ENCODE assay signal across 7 mouse cellular contexts in the genomic region with DNA sequence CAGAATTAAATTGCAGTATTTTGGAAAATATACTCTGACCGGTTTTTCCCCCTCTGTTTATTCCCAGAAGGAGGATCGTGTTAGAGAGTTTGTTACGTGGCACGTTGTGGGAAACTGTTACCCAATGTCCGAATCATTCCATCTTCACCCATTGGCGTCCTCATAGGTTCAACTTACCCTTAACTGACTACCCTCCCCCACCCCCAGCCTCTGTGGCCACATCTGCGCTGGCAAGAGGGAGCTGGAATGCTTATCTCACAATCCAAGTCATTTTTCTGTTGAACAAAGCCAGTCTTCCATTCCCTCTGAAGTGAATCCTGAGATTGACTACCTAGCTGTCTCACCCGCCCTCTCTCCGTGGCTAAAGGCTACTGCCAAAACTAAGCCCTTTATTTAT. TPM values are rescaled to one million over a fixed set of nuclear protein-coding genes. Genes with fewer than 3 reads are reported as not detected.
A peak's percentile ranks its signal among the peaks of the same experiment; 100 is the strongest.
DNase-seq lines count a peak whose midpoint lies in the region; ATAC-seq and TF ChIP-seq lines count a peak whose summit lies in the region.

No protein-coding gene starts in this region.

- peak overlapping the region; percentile 81 for H3K27ac ChIP-seq in lung, postnatal 0 days (ENCODE audit: low read length)
- H3K27ac ChIP-seq in forebrain, embryonic 12.5 days: no peak overlapping the region
- H3K27ac ChIP-seq in limb, embryonic 12.5 days: no peak overlapping the region
- peak overlapping the region; percentile 84 for H3K27ac ChIP-seq in stomach, embryonic 15.5 days

- H3K9ac ChIP-seq in lung, postnatal 0 days (replicated peaks; ENCODE audit: low read depth): no peak overlapping the region
- no peak overlapping the region for H3K9ac ChIP-seq in forebrain, embryonic 12.5 days
- no peak overlapping the region for H3K9ac ChIP-seq in limb, embryonic 12.5 days (replicated peaks)
- no peak overlapping the region for H3K9ac ChIP-seq in stomach, embryonic 15.5 days

- TF ChIP-seq CTCF in lung, postnatal 0 days (IDR thresholded peaks at IDR 0.05): no peak
- no peak for TF ChIP-seq CTCF in lung, adult 2 months (IDR thresholded peaks at IDR 0.05; ENCODE audit: insufficient read depth, low read length)

- TF ChIP-seq POLR2A in lung, adult 2 months (IDR thresholded peaks at IDR 0.05; ENCODE audit: borderline replicate concordance, extremely low read depth, low read depth, low read length): no peak

- no peak for TF ChIP-seq EP300 in lung, postnatal 0 days (IDR thresholded peaks at IDR 0.05)

- ATAC-seq in lung, postnatal 0 days: no peak
- ATAC-seq in forebrain, embryonic 12.5 days (ENCODE audit: low FRiP score): no peak
- ATAC-seq in limb, embryonic 12.5 days (ENCODE audit: insufficient number of reproducible peaks, insufficient read depth, low FRiP score, low TSS enrichment, low read depth): no peak
- no peak for ATAC-seq in stomach, embryonic 15.5 days (ENCODE audit: insufficient read depth, low FRiP score, low read depth)

- H3K4me3 ChIP-seq in lung, postnatal 0 days (ENCODE audit: low read depth, low read length): no peak overlapping the region
- H3K4me3 ChIP-seq in lung, adult 2 months (replicated peaks; ENCODE audit: extremely low read depth, low read depth, low read length): no peak overlapping the region
- peak overlapping the region; percentile 62; the same call in 1 of the 2 replicates for H3K4me3 ChIP-seq in forebrain, embryonic 12.5 days (replicated peaks)
- H3K4me3 ChIP-seq in limb, embryonic 12.5 days (replicated peaks): no peak overlapping the region; the same call in 1 of the 2 replicates
- H3K4me3 ChIP-seq in stomach, embryonic 15.5 days (replicated peaks): peak overlapping the region; percentile 70; the same call in 1 of the 2 replicates

- no peaks in the 10 kb centered on the region for H3K27me3 ChIP-seq in lung, postnatal 0 days (replicated peaks; ENCODE audit: insufficient read depth, low read length)
- peaks cover 60% of the 10 kb centered on the region for H3K27me3 ChIP-seq in forebrain, embryonic 12.5 days
- H3K27me3 ChIP-seq in limb, embryonic 12.5 days: peaks cover 49% of the 10 kb centered on the region
- H3K27me3 ChIP-seq in stomach, embryonic 15.5 days (replicated peaks): no peaks in the 10 kb centered on the region

- no peaks in the 10 kb centered on the region for H3K9me3 ChIP-seq in lung, postnatal 0 days (ENCODE audit: low read length)
- H3K9me3 ChIP-seq in forebrain, embryonic 12.5 days: no peaks in the 10 kb centered on the region
- no peaks in the 10 kb centered on the region for H3K9me3 ChIP-seq in limb, embryonic 12.5 days
- H3K9me3 ChIP-seq in stomach, embryonic 15.5 days: no peaks in the 10 kb centered on the region

- H3K4me2 ChIP-seq in lung, postnatal 0 days (replicated peaks; ENCODE audit: low read depth, low read length): peak overlapping the region; percentile 85
- H3K4me2 ChIP-seq in forebrain, embryonic 12.5 days: peak overlapping the region; percentile 82
- H3K4me2 ChIP-seq in limb, embryonic 12.5 days: peak overlapping the region; percentile 95
- peak overlapping the region; percentile 91 for H3K4me2 ChIP-seq in stomach, embryonic 15.5 days

- peaks cover 12% of the 10 kb centered on the region; the same call in 1 of the 2 replicates for H3K4me1 ChIP-seq in lung, postnatal 0 days (ENCODE audit: insufficient read depth, low read depth, low read length)
- H3K4me1 ChIP-seq in lung, adult 2 months (ENCODE audit: control insufficient read depth, insufficient read depth, low read length): 0 out of 2 replicates have a peak, but pooled peaks cover 3% of the 10 kb centered on the region
- H3K4me1 ChIP-seq in forebrain, embryonic 12.5 days: peaks cover 42% of the 10 kb centered on the region
- peaks cover 42% of the 10 kb centered on the region for H3K4me1 ChIP-seq in limb, embryonic 12.5 days (replicated peaks)
- peaks cover 53% of the 10 kb centered on the region for H3K4me1 ChIP-seq in stomach, embryonic 15.5 days

- WGBS in lung, postnatal 0 days: 20% methylated on average over 9 of the region's 9 CpGs
- 25% methylated on average over 9 of the region's 9 CpGs for WGBS in lung, adult 2 months
- 26% methylated on average over 9 of the region's 9 CpGs for WGBS in forebrain, embryonic 12.5 days
- WGBS in limb, embryonic 12.5 days: 28% methylated on average over 9 of the region's 9 CpGs
- 23% methylated on average over 9 of the region's 9 CpGs for WGBS in stomach, embryonic 15.5 days

- no peak for DNase-seq in lung, postnatal 0 days (ENCODE audit: low spot score)
- no peak for DNase-seq in lung, adult 2 months
- no peak for DNase-seq in right cerebral cortex, postnatal 36 days (ENCODE audit: low spot score in 2 of 2)
- no peak for DNase-seq in cerebellum, postnatal 14 days

- H3K36me3 ChIP-seq in lung, postnatal 0 days (ENCODE audit: insufficient read depth, low read length): no peaks in the 10 kb centered on the region
- no peaks in the 10 kb centered on the region for H3K36me3 ChIP-seq in forebrain, embryonic 12.5 days (replicated peaks)
- no peaks in the 10 kb centered on the region for H3K36me3 ChIP-seq in limb, embryonic 12.5 days
- no peaks in the 10 kb centered on the region for H3K36me3 ChIP-seq in stomach, embryonic 15.5 days

RNA-seq across cellular contexts. Expression of a gene that starts 0.9 kb away (rescaled TPM):
- 56.9 and 71.2 TPM in 2 replicates for polyA plus RNA-seq in lung, postnatal 0 days (2015; fragmentation: Nextera tagmentation; extraction: Ambion mirVana)
- 46.8 and 60.1 TPM in 2 replicates for polyA plus RNA-seq in lung, adult 2 months (2012; rRNA removed)
- 31.3 and 32.2 TPM in 2 replicates for polyA plus RNA-seq in forebrain, embryonic 12.5 days (2016; fragmentation: Nextera tagmentation; extraction: Ambion mirVana)
- polyA plus RNA-seq in limb, embryonic 12.5 days (2016; fragmentation: Nextera tagmentation; extraction: Ambion mirVana): 23.9 and 25.0 TPM in 2 replicates
- 142 and 144 TPM in 2 replicates for polyA plus RNA-seq in stomach, embryonic 15.5 days (2015; fragmentation: Nextera tagmentation; extraction: Ambion mirVana)

RNA-seq across cellular contexts. Expression of a gene that starts 25.1 kb away (rescaled TPM):
- 9.6 and 10.5 TPM in 2 replicates for polyA plus RNA-seq in lung, postnatal 0 days (2015; fragmentation: Nextera tagmentation; extraction: Ambion mirVana)
- polyA plus RNA-seq in lung, adult 2 months (2012; rRNA removed): 19.1 and 21.6 TPM in 2 replicates
- polyA plus RNA-seq in forebrain, embryonic 12.5 days (2016; fragmentation: Nextera tagmentation; extraction: Ambion mirVana): 7.9 and 8.4 TPM in 2 replicates
- 5.8 and 8.2 TPM in 2 replicates for polyA plus RNA-seq in limb, embryonic 12.5 days (2016; fragmentation: Nextera tagmentation; extraction: Ambion mirVana)
- 9.3 and 11.5 TPM in 2 replicates for polyA plus RNA-seq in stomach, embryonic 15.5 days (2015; fragmentation: Nextera tagmentation; extraction: Ambion mirVana)

RNA-seq across cellular contexts. Expression of a gene that starts 25.5 kb away (rescaled TPM):
- polyA plus RNA-seq in lung, postnatal 0 days (2015; fragmentation: Nextera tagmentation; extraction: Ambion mirVana): 30.3 and 30.8 TPM in 2 replicates
- polyA plus RNA-seq in lung, adult 2 months (2012; rRNA removed): 18.8 and 26.4 TPM in 2 replicates
- polyA plus RNA-seq in forebrain, embryonic 12.5 days (2016; fragmentation: Nextera tagmentation; extraction: Ambion mirVana): 16.0 and 16.6 TPM in 2 replicates
- polyA plus RNA-seq in limb, embryonic 12.5 days (2016; fragmentation: Nextera tagmentation; extraction: Ambion mirVana): 17.8 and 23.6 TPM in 2 replicates
- polyA plus RNA-seq in stomach, embryonic 15.5 days (2015; fragmentation: Nextera tagmentation; extraction: Ambion mirVana): 23.2 and 24.0 TPM in 2 replicates

RNA-seq across cellular contexts. Expression of a gene that starts 28.4 kb away (rescaled TPM):
- polyA plus RNA-seq in lung, postnatal 0 days (2015; fragmentation: Nextera tagmentation; extraction: Ambion mirVana): 12.7 and 13.1 TPM in 2 replicates
- polyA plus RNA-seq in lung, adult 2 months (2012; rRNA removed): 12.2 and 20.6 TPM in 2 replicates
- polyA plus RNA-seq in forebrain, embryonic 12.5 days (2016; fragmentation: Nextera tagmentation; extraction: Ambion mirVana): 0.19 TPM in 1 of 2 replicates, not detected in the other
- polyA plus RNA-seq in limb, embryonic 12.5 days (2016; fragmentation: Nextera tagmentation; extraction: Ambion mirVana): 0.26 TPM in 2 replicates
- 2.1 and 2.6 TPM in 2 replicates for polyA plus RNA-seq in stomach, embryonic 15.5 days (2015; fragmentation: Nextera tagmentation; extraction: Ambion mirVana)

Comparison
In these comparisons a context has a peak if more than half of its experiments do, and no peak if none do; other contexts are left out.
1. H3K27ac ChIP-seq: peak in lung, postnatal 0 days (single experiment) and stomach, embryonic 15.5 days (single experiment); none in forebrain, embryonic 12.5 days (single experiment) and limb, embryonic 12.5 days (single experiment).
2. H3K4me3 ChIP-seq: peak in forebrain, embryonic 12.5 days (single experiment) and stomach, embryonic 15.5 days (single experiment); none in lung, postnatal 0 days (single experiment), lung, adult 2 months (single experiment) and limb, embryonic 12.5 days (single experiment).
3. Peak in every context shown above with its lines, with median percentiles within 50 percentile points of each other: H3K4me2 ChIP-seq.